Mouse (Mus musculus): ENCODE data around the gene Ostm1. TPM values are rescaled to one million over a fixed set of nuclear protein-coding genes. Genes with fewer than 3 reads are reported as not detected.

Ostm1 gene
- total and polyA plus RNA-seq, 2 experiments: 7.0 to 13.3 TPM

GRCm38 (mm10) chr10:42578281-42578675 lies 5.3 kb upstream of the Ostm1 start:
- Histone ChIP-seq H3K9ac (ENCODE audit: low read depth, low read length) (no peak overlapping the region), H3K4me1 (ENCODE audit: control insufficient read depth, insufficient read depth, low read length) (no peaks in the 10 kb centered on the region)
- WGBS: 6% methylated on average over 15 of the region's 15 CpGs

GRCm38 (mm10) chr10:42578698-42579474 lies 4.7 kb upstream of the Ostm1 start:
- TF ChIP-seq POLR2A (IDR thresholded peaks at IDR 0.05; ENCODE audit: extremely low read depth, insufficient read depth, low read length): no peak
- Histone ChIP-seq H3K27ac (replicated peaks; ENCODE audit: insufficient read depth, low read depth, low read length) (no peak overlapping the region), H3K36me3 (ENCODE audit: control insufficient read depth, insufficient read depth, low read length) (no peaks in the 10 kb centered on the region), H3K9ac (ENCODE audit: low read depth, low read length) (no peak overlapping the region), H3K4me3 (ENCODE audit: insufficient read depth, low read depth, low read length) (no peak overlapping the region), H3K4me1 (ENCODE audit: control insufficient read depth, insufficient read depth, low read length) (no peaks in the 10 kb centered on the region), H3K27me3 (ENCODE audit: control insufficient read depth, insufficient read depth, low read length) (peaks cover 46% of the 10 kb centered on the region), H3K79me2 (ENCODE audit: control insufficient read depth, insufficient read depth, low read length) (no peaks in the 10 kb centered on the region)
- 4% methylated on average over 22 of the region's 22 CpGs for WGBS
- no peak for DNase-seq (ENCODE audit: extremely low read depth, low read depth, low spot score)

More at GRCm38 (mm10) chr10:42578281-42578675, 5.3 kb upstream of the Ostm1 start:
- H3K79me2 ChIP-seq (ENCODE audit: control insufficient read depth, insufficient read depth, low read length): no peaks in the 10 kb centered on the region
- TF ChIP-seq POLR2A (IDR thresholded peaks at IDR 0.05; ENCODE audit: extremely low read depth, insufficient read depth, low read length) (no peak), CTCF (IDR thresholded peaks at IDR 0.05; ENCODE audit: low read depth, low read length) (no peak)
- H3K27me3 ChIP-seq (ENCODE audit: control insufficient read depth, insufficient read depth, low read length): peaks cover 49% of the 10 kb centered on the region
- no peak overlapping the region for H3K4me3 ChIP-seq (ENCODE audit: insufficient read depth, low read depth, low read length)
- no peaks in the 10 kb centered on the region for H3K36me3 ChIP-seq (ENCODE audit: control insufficient read depth, insufficient read depth, low read length)
- DNase-seq (ENCODE audit: extremely low read depth, low read depth, low spot score): no peak
- no peak overlapping the region for H3K27ac ChIP-seq (replicated peaks; ENCODE audit: insufficient read depth, low read depth, low read length)

GRCm38 (mm10) chr10:42579475-42580130 lies 4.0 kb upstream of the Ostm1 start:
- no peak for DNase-seq (ENCODE audit: extremely low read depth, low read depth, low spot score)
- H3K4me3 ChIP-seq (ENCODE audit: insufficient read depth, low read depth, low read length): no peak overlapping the region

GRCm38 (mm10) chr10:42580131-42580950 lies 3.3 kb upstream of the Ostm1 start:
- no peak overlapping the region for H3K4me3 ChIP-seq (ENCODE audit: insufficient read depth, low read depth, low read length)
- no peak for TF ChIP-seq POLR2A (IDR thresholded peaks at IDR 0.05; ENCODE audit: extremely low read depth, insufficient read depth, low read length)
- TF ChIP-seq CTCF (IDR thresholded peaks at IDR 0.05; ENCODE audit: low read depth, low read length): no peak

More at GRCm38 (mm10) chr10:42579475-42580130, 4.0 kb upstream of the Ostm1 start:
- Histone ChIP-seq H3K4me1 (ENCODE audit: control insufficient read depth, insufficient read depth, low read length) (no peaks in the 10 kb centered on the region), H3K36me3 (ENCODE audit: control insufficient read depth, insufficient read depth, low read length) (no peaks in the 10 kb centered on the region), H3K9ac (ENCODE audit: low read depth, low read length) (no peak overlapping the region), H3K79me2 (ENCODE audit: control insufficient read depth, insufficient read depth, low read length) (no peaks in the 10 kb centered on the region), H3K27me3 (ENCODE audit: control insufficient read depth, insufficient read depth, low read length) (peaks cover 51% of the 10 kb centered on the region), H3K27ac (replicated peaks; ENCODE audit: insufficient read depth, low read depth, low read length) (no peak overlapping the region)
- WGBS: 4% methylated on average over 41 of the region's 41 CpGs
- TF ChIP-seq CTCF (IDR thresholded peaks at IDR 0.05; ENCODE audit: low read depth, low read length): no peak
- no peak for TF ChIP-seq POLR2A (IDR thresholded peaks at IDR 0.05; ENCODE audit: extremely low read depth, insufficient read depth, low read length)

GRCm38 (mm10) chr10:42580951-42581277 lies 2.7 kb upstream of the Ostm1 start:
- Histone ChIP-seq H3K4me1 (ENCODE audit: control insufficient read depth, insufficient read depth, low read length) (no peaks in the 10 kb centered on the region), H3K9ac (ENCODE audit: low read depth, low read length) (no peak overlapping the region), H3K79me2 (ENCODE audit: control insufficient read depth, insufficient read depth, low read length) (no peaks in the 10 kb centered on the region), H3K27me3 (ENCODE audit: control insufficient read depth, insufficient read depth, low read length) (peaks cover 52% of the 10 kb centered on the region), H3K4me3 (ENCODE audit: insufficient read depth, low read depth, low read length) (no peak overlapping the region), H3K36me3 (ENCODE audit: control insufficient read depth, insufficient read depth, low read length) (no peaks in the 10 kb centered on the region), H3K27ac (replicated peaks; ENCODE audit: insufficient read depth, low read depth, low read length) (no peak overlapping the region)
- TF ChIP-seq CTCF (IDR thresholded peaks at IDR 0.05; ENCODE audit: low read depth, low read length) (no peak), POLR2A (IDR thresholded peaks at IDR 0.05; ENCODE audit: extremely low read depth, insufficient read depth, low read length) (no peak)
- DNase-seq (ENCODE audit: extremely low read depth, low read depth, low spot score): no peak
- 8% methylated on average over 7 of the region's 7 CpGs for WGBS

More at GRCm38 (mm10) chr10:42580131-42580950, 3.3 kb upstream of the Ostm1 start:
- Histone ChIP-seq H3K36me3 (ENCODE audit: control insufficient read depth, insufficient read depth, low read length) (no peaks in the 10 kb centered on the region), H3K27ac (replicated peaks; ENCODE audit: insufficient read depth, low read depth, low read length) (no peak overlapping the region), H3K4me1 (ENCODE audit: control insufficient read depth, insufficient read depth, low read length) (no peaks in the 10 kb centered on the region), H3K9ac (ENCODE audit: low read depth, low read length) (no peak overlapping the region), H3K79me2 (ENCODE audit: control insufficient read depth, insufficient read depth, low read length) (no peaks in the 10 kb centered on the region), H3K27me3 (ENCODE audit: control insufficient read depth, insufficient read depth, low read length) (peaks cover 48% of the 10 kb centered on the region)
- DNase-seq (ENCODE audit: extremely low read depth, low read depth, low spot score): no peak
- WGBS: 8% methylated on average over 29 of the region's 29 CpGs

Data from liver, adult 2 months (tissue).